Mouse (Mus musculus): ENCODE results near the gene Cnnm1. TPM values are rescaled to one million over a fixed set of nuclear protein-coding genes. Genes with fewer than 3 reads are reported as not detected.

Gene Cnnm1
- polyA plus RNA-seq, 1 experiment from 2014 or later = 0.56 TPM

DNA sequence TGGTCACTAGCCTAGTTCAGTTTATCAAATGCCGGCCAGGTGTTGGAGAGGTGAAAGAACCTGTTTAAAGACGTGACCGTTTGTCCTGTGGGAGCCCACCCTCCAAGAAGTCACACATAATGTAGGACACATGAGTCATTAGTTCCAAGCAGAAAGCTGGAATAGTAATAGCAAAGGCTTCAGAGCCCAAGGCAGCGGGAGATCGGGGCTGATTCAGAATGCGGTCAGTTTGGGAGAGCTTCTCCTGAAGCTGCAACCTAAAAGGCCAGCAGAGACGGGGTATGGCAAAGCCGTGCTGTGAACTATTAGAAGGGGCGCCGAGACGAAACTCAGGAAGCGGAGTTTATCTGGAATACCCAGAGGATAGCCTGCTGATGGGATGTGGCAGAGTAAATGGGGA lies 20.2 kb downstream of the Cnnm1 start:
- Histone ChIP-seq H3K27ac (replicated peaks) (no peak overlapping the region), H3K4me1 (replicated peaks; ENCODE audit: control insufficient read depth, insufficient read depth) (no peaks in the 10 kb centered on the region), H3K4me3 (ENCODE audit: low read depth, low read length) (no peak overlapping the region), H3K9ac (ENCODE audit: low read length) (no peak overlapping the region), H3K27me3 (ENCODE audit: control insufficient read depth, insufficient read depth, low read length) (no peaks in the 10 kb centered on the region), H3K9me3 (ENCODE audit: control insufficient read depth, low read length) (no peaks in the 10 kb centered on the region), H3K4me2 (replicated peaks; ENCODE audit: low read depth) (no peak overlapping the region), H3K36me3 (ENCODE audit: control insufficient read depth, insufficient read depth, low read length) (no peaks in the 10 kb centered on the region)
- WGBS = 87% methylated on average over 12 of the region's 12 CpGs
- ATAC-seq (ENCODE audit: low FRiP score, low TSS enrichment) (no peak), DNase-seq (ENCODE audit: low spot score) (no peak)
- TF ChIP-seq CTCF (IDR thresholded peaks at IDR 0.05; ENCODE audit: low read depth) = no peak
- no peak for TF ChIP-seq EP300 (optimal IDR thresholded peaks at IDR 0.05)

DNA sequence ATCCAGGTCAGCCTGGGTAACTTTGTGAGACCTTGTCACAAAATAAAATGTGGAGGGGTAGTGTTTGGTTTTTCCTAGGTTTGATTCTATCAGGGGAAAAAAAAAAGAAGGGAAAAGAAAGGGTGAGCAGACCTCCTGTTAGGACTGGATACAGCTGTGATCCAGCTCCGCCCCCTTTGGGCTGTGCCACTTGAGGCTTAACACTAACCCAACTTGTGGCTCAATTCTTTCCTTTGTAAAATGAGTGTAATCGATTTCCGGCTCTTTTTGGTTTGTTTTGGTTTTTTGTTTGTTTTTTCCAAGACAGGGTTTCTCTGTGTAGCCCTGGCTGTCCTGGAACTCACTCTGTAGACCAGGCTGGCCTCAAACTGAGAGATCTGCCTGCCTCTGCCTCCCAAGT lies 21.9 kb downstream of the Cnnm1 start:
- H3K36me3 ChIP-seq (ENCODE audit: control insufficient read depth, insufficient read depth, low read length) = no peaks in the 10 kb centered on the region
- TF ChIP-seq EP300 (optimal IDR thresholded peaks at IDR 0.05) = no peak
- H3K4me2 ChIP-seq (replicated peaks; ENCODE audit: low read depth) = no peak overlapping the region
- WGBS = 93% methylated on average over 3 of the region's 3 CpGs
- no peak overlapping the region for H3K27ac ChIP-seq (replicated peaks)
- DNase-seq (ENCODE audit: low spot score) (no peak), ATAC-seq (ENCODE audit: low FRiP score, low TSS enrichment) (no peak)
- no peaks in the 10 kb centered on the region for H3K27me3 ChIP-seq (ENCODE audit: control insufficient read depth, insufficient read depth, low read length)
- no peak overlapping the region for H3K9ac ChIP-seq (ENCODE audit: low read length)
- H3K4me1 ChIP-seq (replicated peaks; ENCODE audit: control insufficient read depth, insufficient read depth) = no peaks in the 10 kb centered on the region
- no peak overlapping the region for H3K4me3 ChIP-seq (ENCODE audit: low read depth, low read length)
- H3K9me3 ChIP-seq (ENCODE audit: control insufficient read depth, low read length) = no peaks in the 10 kb centered on the region

DNA sequence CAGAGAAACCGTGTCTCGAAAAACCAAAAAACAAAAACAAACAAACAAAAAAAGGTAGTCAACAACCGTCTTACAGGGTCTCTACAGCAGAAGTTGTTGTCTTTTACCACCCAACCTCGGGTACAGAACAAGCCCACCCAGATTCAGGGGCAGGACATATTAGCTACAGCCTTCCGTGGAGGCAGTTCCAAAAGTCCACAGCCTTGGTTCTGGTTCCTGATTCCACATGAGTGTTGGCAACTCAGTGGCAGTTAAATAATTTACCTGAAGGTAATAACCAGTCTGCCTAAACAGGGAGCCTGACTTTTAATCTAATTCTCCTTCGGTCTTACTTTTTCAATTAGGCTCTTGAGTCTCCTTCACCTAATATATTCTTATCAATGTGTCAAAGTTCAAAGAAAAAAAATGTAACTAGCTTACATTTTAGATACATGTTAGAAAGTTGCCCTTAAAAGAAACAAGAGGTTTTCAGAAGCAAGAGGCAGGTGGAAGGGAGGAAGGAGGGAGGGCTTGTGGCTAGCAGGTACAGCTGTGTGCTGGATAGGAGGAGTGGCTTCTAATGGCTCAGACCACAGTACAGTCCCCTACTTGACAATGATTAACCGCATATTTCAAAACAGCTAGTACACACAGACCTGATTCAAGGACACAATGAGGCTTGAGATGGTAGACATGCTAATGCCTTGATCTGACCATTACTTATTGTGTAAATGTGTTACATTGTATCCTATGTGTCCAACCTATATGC lies 23.5 kb downstream of the Cnnm1 start:
- H3K4me1 ChIP-seq (replicated peaks; ENCODE audit: control insufficient read depth, insufficient read depth) = no peaks in the 10 kb centered on the region
- no peak for TF ChIP-seq CTCF (IDR thresholded peaks at IDR 0.05; ENCODE audit: low read depth)
- TF ChIP-seq EP300 (optimal IDR thresholded peaks at IDR 0.05) = no peak
- no peak overlapping the region for H3K9ac ChIP-seq (ENCODE audit: low read length)
- H3K27ac ChIP-seq (replicated peaks) = no peak overlapping the region
- no peaks in the 10 kb centered on the region for H3K36me3 ChIP-seq (ENCODE audit: control insufficient read depth, insufficient read depth, low read length)
- H3K4me3 ChIP-seq (ENCODE audit: low read depth, low read length) = no peak overlapping the region
- ATAC-seq (ENCODE audit: low FRiP score, low TSS enrichment) (no peak), DNase-seq (ENCODE audit: low spot score) (no peak)
- WGBS = 89% methylated on average over 7 of the region's 7 CpGs
- no peaks in the 10 kb centered on the region for H3K27me3 ChIP-seq (ENCODE audit: control insufficient read depth, insufficient read depth, low read length)
- H3K4me2 ChIP-seq (replicated peaks; ENCODE audit: low read depth) = no peak overlapping the region
- no peaks in the 10 kb centered on the region for H3K9me3 ChIP-seq (ENCODE audit: control insufficient read depth, low read length)

DNA sequence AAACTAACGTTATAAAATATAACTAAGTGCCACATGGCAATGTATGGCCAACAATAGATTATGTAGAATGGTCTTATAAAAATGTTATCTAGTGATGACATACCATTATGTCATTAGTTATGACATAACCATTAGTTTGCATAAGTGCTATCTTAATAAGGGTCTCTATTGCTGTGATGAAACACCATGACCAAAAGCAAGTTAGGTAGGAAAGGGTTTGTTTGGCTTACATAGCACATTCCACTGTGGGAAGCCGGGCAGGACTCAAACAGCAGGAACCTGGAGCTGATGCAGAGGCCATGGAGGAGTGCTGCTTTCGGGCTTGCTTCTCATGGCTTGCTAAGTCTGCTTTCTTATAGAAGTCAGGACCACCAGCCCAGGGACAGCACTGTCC lies 24.1 kb downstream of the Cnnm1 start:
- WGBS = 68% methylated on average over 3 of the region's 3 CpGs
- Histone ChIP-seq H3K27me3 (ENCODE audit: control insufficient read depth, insufficient read depth, low read length) (no peaks in the 10 kb centered on the region), H3K4me3 (ENCODE audit: low read depth, low read length) (no peak overlapping the region), H3K27ac (replicated peaks) (no peak overlapping the region), H3K9me3 (ENCODE audit: control insufficient read depth, low read length) (no peaks in the 10 kb centered on the region), H3K4me1 (replicated peaks; ENCODE audit: control insufficient read depth, insufficient read depth) (no peaks in the 10 kb centered on the region), H3K9ac (ENCODE audit: low read length) (no peak overlapping the region), H3K36me3 (ENCODE audit: control insufficient read depth, insufficient read depth, low read length) (no peaks in the 10 kb centered on the region), H3K4me2 (replicated peaks; ENCODE audit: low read depth) (no peak overlapping the region)
- no peak for TF ChIP-seq CTCF (IDR thresholded peaks at IDR 0.05; ENCODE audit: low read depth)
- TF ChIP-seq EP300 (optimal IDR thresholded peaks at IDR 0.05) = no peak
- ATAC-seq (ENCODE audit: low FRiP score, low TSS enrichment) (no peak), DNase-seq (ENCODE audit: low spot score) (no peak)

- no peak overlapping the region for H3K4me2 ChIP-seq (replicated peaks; ENCODE audit: low read depth)
- no peak for ATAC-seq (ENCODE audit: low FRiP score, low TSS enrichment)
- no peak overlapping the region for H3K27ac ChIP-seq (replicated peaks)
- H3K9ac ChIP-seq (ENCODE audit: low read length) = no peak overlapping the region
- no peaks in the 10 kb centered on the region for H3K9me3 ChIP-seq (ENCODE audit: control insufficient read depth, low read length)
- no peak overlapping the region for H3K4me3 ChIP-seq (ENCODE audit: low read depth, low read length)
- TF ChIP-seq EP300 (optimal IDR thresholded peaks at IDR 0.05) (no peak), CTCF (IDR thresholded peaks at IDR 0.05; ENCODE audit: low read depth) (no peak)
- H3K4me1 ChIP-seq (replicated peaks; ENCODE audit: control insufficient read depth, insufficient read depth) = no peaks in the 10 kb centered on the region
- no peaks in the 10 kb centered on the region for H3K27me3 ChIP-seq (ENCODE audit: control insufficient read depth, insufficient read depth, low read length)
- H3K36me3 ChIP-seq (ENCODE audit: control insufficient read depth, insufficient read depth, low read length) = no peaks in the 10 kb centered on the region
- no peak for DNase-seq (ENCODE audit: low spot score)
- WGBS = 90% methylated on average over 11 of the region's 11 CpGs
Observed at GRCm38 (mm10) chr19:43465076-43465475, 24.8 kb downstream of the Cnnm1 start.

GRCm38 (mm10) chr19:43465601-43466255 lies 25.5 kb downstream of the Cnnm1 start:
- WGBS = 93% methylated on average over 14 of the region's 14 CpGs
- no peaks in the 10 kb centered on the region for H3K4me1 ChIP-seq (replicated peaks; ENCODE audit: control insufficient read depth, insufficient read depth)
- no peaks in the 10 kb centered on the region for H3K36me3 ChIP-seq (ENCODE audit: control insufficient read depth, insufficient read depth, low read length)
- no peak overlapping the region for H3K9ac ChIP-seq (ENCODE audit: low read length)
- H3K27me3 ChIP-seq (ENCODE audit: control insufficient read depth, insufficient read depth, low read length) = no peaks in the 10 kb centered on the region
- H3K4me2 ChIP-seq (replicated peaks; ENCODE audit: low read depth) = no peak overlapping the region
- ATAC-seq (ENCODE audit: low FRiP score, low TSS enrichment) (no peak), DNase-seq (ENCODE audit: low spot score) (no peak)
- no peak overlapping the region for H3K27ac ChIP-seq (replicated peaks)
- H3K9me3 ChIP-seq (ENCODE audit: control insufficient read depth, low read length) = no peaks in the 10 kb centered on the region
- TF ChIP-seq CTCF (IDR thresholded peaks at IDR 0.05; ENCODE audit: low read depth) = no peak
- no peak for TF ChIP-seq EP300 (optimal IDR thresholded peaks at IDR 0.05)
- no peak overlapping the region for H3K4me3 ChIP-seq (ENCODE audit: low read depth, low read length)
